Mouse (Mus musculus): Measurements from ENCODE around the gene F2rl1.

DNA sequence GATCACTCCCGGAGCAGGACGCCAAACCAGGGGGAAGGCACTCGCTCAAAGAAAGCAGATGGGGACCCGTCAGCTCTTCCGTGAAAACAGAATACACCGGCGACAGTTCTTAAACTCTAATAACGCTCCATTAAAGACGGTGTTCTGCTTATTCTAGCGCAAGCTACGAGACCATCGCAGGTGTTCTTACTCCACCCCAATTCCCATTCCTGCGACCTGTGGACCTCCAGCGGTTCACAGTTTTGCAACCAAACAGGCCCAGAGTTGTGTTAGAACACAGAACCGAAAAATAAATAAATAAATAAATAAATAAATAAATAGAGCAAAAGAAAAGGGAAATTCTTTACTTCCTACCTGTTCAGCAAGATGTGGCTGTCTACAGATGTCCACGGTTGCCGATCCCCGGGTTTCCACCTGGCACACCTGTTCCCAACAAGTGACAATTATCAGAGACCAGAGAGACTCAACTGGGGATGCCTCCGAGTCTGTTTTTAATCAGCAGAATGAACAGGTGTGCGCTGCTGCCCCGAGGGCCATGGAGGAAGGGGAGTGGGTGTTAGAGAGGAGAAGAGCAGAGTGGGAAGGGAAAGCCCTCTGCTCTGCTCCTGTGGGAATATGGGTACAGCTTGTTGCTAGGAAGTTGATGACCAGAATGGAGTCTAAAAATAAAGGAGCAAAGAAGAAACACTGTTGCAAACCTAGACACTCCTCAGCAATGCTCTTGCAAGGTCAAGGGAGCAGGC lies 46.2 kb downstream of the F2rl1 start, which contains the start of gene S100z:
- no peak for TF ChIP-seq CTCF (IDR thresholded peaks at IDR 0.05; ENCODE audit: borderline replicate concordance, extremely low read depth, insufficient read depth, insufficient read length)
- no peak for TF ChIP-seq POLR2A (IDR thresholded peaks at IDR 0.05; ENCODE audit: borderline replicate concordance, extremely low read depth, insufficient read depth, insufficient read length, poor library complexity, severe bottlenecking)

Measured in brain, embryonic 14.5 days (tissue).